Mouse (Mus musculus): ENCODE results near the gene Egfl8.
A peak's percentile ranks its signal among the peaks of the same experiment; 100 is the strongest.

Egfl8 gene

DNA sequence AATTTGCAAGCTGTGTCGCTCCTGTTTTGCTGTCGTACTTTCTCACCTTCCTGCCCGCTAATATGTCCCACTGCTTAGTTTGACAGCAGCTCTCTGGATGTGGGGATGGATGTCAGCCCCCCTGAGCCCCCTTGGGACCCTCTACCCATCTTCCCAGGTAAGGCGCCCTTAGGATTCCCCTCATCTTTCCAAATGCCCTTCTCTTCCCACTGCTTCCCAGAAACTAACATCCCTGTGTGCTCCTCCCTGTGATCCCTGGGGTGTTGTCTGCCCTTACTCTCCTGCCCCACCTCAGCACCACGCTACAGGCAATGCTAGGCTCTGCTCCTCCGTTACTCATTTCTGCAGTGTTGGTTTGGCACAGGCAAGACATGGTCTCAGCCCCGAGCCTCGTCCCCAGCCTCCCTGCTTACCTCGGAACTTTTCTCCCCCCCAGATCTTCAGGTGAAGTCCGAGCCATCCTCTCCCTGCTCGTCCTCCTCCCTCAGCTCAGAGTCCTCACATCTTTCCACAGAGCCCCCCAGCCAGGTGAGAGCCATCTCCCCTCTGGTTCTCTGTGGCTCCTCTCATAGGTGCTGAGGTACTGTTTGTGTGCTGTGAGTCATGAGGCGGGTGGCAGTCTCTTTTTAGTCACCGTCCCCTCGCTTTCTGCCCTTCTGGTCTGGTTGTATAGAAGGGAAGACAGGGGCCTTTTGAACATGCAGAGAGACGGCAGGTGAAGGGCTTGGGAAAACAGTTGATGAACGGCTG lies 32.5 kb upstream of the Egfl8 start:
- DNase-seq (ENCODE audit: low spot score): no peak

DNA sequence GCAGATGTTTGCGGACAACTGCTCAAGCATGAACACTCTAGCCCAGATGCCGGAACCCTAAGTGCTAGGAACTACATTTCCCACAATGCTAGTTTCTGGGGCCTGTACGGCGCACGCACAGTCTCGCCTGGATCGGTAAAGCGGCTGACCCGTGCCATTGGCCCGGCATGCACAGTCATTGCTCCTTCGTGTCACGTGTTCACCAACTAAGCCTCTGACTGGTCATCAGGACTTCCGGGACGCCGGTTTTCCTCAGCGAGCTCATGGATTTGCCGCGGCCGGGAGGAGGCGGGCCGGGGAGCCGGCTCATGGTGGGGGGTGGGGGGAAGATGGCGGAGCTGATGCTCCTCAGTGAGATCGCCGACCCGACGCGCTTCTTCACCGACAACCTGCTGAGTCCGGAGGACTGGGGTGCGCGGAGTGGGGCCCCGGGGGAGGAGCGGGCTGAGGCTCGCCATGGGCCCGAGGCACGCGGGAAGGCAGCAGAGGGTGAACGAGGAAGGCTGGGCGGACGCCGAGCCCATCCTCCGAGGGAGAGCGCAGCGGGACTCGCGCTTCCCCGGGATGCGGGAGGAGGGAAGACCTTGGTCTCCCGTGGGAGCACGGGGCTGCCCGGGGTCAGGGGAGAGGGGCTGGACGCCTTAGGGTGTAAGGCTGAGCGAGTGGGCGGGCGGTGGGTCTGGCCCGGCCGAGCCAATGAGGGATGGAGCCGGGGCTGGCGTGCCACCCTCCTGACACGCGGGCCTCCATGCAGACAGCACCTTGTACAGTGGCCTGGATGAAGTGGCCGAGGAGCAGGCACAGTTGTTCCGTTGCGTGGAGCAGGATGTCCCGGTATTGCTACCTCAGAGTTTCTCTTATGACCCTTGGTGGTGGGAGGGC lies 31.4 kb upstream of the Egfl8 start, which contains the start of gene Atf6b:
Gene Atf6b (plus strand): TSS at position 241 of the 882 bp plus-strand sequence.
- DNase-seq (ENCODE audit: low spot score): peak; percentile 66

DNA sequence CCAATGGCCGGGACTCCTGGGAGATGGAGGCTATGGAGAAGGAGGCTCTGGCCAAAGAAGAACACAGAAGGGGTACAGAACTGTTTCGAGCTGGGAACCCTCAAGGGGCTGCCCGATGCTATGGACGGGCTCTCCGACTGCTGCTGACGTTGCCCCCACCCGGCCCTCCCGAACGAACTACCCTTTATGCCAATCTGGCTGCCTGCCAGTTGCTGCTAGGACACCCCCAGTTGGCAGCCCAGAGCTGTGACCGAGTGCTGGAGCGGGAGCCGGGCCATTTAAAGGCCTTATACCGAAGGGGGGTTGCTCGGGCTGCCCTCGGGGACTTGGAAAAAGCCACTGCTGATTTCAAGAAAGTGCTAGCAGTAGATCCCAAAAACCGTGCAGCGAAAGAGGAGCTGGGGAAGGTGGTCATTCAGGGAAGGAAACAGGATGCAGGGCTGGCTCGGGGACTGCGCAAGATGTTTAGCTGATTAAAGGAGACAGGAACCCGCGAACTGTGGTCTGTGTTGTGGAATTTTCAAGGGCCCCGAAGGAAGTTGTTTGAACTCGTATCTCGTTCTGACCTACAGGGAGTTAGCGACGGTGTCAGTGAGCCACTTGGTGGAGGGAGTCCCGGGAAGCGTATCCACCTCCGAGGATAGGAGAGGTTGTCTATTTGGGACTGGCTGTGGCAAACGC lies 30.2 kb upstream of the Egfl8 start:
- DNase-seq (ENCODE audit: low spot score): no peak

DNA sequence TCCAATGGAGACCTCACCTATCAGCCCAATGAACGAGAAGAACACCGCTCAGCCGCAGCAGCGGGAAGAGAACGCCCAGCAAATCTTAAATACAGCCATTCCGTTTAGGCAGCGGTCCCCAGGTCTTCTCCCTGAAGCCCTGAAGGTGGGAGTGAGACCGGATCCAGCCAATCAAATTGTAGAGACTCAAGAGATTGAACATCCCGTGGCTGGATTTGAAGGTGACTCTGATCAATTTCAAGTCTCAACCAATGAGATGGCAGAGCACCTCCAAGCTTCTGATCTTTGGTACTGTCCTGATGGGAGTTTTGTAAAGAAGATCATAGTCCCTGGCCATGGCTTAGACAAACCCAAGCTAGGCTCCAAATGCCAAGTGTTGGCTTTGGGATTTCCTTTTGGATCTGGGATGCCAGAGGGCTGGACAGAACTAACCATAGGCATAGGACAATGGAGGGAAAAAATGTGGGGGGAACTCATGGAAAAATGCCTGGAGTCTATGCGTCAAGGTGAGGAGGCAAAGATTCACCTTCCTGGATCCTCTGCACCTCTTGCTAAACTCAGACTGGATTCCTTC lies 29.6 kb upstream of the Egfl8 start:
- DNase-seq (ENCODE audit: low spot score): no peak

DNA sequence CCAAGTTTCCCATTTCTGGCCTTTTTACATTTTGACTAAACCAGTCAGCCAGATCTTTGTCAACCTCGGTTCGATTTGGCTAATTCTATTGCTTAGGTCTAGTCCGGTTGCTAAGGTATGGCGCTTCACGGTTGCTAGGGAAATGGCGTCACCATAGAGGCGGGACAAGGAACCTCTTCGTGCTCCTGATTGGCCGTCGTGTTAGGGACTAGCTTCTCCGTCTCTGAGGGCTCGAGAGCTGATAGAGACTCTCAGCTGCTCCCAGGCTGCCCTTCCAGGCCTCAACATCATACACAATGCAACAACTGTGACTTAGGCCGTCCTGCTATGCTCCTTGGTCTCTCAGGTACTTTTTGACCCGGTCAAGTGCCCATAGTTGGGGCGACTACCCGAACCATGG lies 28.8 kb upstream of the Egfl8 start, which contains the start of gene Fkbpl:
Gene Fkbpl (plus strand): TSS at position 157 of the 400 bp plus-strand sequence.
- peak; percentile 90 for DNase-seq (ENCODE audit: low spot score)

DNA sequence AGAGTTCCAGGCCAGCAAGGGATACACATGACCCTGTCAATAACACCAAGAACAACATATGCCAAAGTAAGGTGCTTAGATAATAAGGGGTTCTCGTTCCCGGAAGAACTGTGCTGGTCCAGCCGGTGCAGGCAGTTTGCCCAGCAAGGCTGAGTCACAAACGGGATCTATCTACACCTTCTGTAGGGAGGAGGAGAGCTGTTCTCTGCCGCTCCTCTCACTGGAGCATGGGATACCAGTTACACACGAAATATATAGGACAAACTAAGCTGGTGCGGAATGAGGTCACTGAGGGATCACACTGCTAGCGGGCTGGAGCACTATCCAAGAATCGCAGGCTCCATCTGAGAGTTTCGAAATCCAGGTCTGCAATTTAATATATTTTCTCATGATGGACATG lies 28.2 kb upstream of the Egfl8 start:
- DNase-seq (ENCODE audit: low spot score): no peak

DNA sequence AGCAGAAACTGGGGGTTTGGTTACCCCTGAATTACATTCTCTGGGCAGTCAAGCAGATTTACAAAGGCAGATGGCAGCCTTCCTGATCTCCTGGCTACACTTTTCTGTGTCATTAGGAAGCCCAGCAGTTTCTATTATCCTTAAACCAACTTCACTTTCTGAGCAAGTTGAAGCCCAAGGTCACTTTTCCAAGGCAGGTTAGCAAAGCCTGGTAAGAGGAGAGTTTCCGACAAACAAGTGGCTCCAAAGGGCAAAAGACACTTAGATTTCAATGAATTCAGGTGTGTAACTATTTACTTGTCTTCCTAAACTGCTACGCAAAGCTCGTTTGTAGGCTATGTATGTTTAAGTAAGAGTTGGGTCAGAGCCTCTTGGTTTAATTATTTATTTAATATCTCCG lies 27.6 kb upstream of the Egfl8 start:
- DNase-seq (ENCODE audit: low spot score): no peak

DNA sequence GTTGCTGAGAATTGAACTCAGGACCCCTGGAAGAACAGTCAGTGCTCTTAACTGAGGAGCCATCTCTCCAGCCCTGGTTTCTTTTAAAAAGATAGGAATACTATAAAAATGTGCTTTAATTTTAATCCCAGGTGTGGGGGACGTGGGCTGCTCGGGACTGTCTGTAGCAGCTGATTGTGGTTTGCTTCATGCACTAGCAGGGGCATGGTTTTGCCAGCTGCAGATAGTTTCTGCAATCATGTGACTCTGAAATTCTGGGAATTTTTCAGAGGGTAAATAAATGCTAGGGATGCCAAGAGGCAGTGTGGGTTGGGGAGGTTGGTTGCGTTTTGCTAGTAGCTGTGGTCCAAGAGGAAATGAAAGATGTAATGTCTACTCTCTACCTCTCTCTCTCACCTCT lies 26.2 kb upstream of the Egfl8 start:
- no peak for DNase-seq (ENCODE audit: low spot score)

DNA sequence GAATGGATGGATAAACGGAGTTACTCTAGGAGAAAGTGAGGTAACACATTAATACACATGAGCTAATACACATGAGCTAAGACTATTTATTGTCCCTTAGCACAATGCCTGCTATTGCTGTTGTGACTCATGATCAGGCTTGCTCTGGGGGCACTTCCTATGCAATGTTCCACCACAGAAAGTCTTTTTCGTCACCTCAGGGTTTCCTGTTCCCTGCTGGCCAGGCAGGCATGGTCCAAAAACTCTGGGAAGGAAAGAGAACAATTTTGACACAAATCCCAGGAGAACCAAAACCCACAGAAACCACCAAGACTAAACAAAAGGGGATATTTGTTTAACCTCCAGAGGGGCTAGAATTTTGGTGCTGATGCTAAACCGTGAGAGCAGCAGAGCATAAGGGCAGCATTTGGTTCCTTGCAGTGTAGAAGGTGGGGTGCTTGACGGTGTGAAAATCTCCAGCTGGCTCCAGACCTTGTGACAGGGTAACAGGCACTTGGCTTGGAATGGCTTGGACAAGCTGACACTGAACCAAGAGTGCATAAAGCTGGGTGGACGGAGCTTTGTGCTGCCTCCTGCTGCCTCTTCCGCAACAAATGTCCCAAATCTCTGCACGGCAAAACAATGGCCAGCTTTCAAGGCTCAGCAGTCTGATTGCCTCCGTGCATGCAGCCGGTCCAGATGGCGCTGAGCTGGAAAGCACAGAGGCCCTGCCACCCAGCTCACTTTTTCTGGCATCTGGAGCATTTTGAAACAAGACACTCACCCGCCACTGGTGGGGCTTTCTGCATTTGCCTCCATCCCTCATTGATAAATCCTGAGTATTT lies 25.2 kb upstream of the Egfl8 start:
- DNase-seq (ENCODE audit: low spot score): no peak

DNA sequence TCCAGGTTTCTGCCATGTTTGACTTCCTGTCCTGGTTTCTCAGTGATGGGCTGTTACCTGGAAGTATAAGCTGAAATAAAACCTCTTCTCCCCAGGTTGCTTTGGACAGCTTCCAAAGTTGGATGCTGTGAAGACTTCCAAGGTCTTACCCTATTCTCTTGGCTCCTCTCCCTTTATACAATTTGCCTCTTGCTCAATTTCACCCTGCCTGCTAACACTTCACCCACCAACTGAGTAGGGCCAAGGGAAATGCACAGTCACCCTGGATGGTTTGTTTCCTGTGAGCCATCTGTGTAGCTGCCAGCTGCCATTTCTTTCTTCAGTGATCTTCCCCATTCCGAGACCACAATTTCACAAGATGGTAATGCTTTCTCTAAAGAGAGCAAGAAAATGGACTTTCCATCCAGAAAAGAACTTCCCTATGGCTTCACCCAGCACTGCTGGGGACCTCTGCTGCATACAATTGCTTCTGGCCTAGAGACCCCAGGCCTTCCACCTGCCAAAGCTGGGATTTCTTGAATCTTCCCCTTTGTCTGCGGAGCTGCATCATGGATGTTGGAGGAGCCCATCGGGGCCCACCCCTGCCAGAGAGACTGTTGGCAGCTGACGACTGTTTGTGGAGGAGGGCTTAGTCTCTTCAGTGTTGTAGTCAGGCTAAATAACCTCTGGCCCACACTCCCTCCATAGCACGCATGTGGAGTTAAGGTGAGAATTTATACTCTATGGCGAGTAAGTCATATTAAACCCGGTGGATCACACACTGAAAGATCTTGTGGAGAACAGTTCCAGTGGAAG lies 23.9 kb upstream of the Egfl8 start:
- DNase-seq (ENCODE audit: low spot score): no peak

DNA sequence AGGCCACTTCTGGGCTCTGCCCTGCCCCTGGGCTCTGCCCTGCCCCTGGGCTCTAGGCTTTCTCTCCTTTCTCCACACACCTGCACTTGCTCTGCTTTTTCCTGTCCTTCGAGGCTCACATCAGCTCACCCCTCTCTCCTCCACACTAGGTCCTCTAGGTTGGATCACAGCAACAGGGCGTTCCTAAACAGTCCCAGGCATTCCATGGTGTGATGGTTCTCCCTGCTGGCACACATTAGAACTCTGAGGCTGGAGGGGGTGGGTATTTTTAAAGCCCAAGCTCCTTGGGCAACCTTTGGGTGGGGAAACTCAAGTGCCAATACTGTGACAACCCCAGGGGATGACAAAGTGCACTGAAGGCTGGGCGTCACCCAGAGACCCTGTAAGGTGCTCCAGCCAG lies 21.7 kb upstream of the Egfl8 start:
- no peak for DNase-seq (ENCODE audit: low spot score)

DNA sequence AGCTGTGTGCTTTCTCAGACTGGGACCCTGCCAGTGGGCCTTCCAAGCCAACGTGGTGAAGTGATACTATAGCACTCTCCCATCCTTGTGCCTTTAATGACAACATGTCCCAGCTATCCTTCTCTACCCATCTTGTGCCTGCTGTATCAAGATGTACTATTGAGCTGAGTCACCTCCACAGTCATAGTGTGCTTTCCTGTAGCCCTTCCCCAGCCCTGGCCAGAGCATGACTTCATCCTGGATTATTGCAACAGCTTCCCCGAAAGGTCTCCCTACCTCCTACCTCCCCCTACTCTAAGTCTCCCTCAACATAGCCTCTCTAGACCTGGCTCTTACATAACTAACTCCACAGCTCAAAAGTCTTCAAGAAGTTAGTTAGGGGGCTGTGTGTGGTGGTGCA lies 19.9 kb upstream of the Egfl8 start:
- no peak for DNase-seq (ENCODE audit: low spot score)

DNA sequence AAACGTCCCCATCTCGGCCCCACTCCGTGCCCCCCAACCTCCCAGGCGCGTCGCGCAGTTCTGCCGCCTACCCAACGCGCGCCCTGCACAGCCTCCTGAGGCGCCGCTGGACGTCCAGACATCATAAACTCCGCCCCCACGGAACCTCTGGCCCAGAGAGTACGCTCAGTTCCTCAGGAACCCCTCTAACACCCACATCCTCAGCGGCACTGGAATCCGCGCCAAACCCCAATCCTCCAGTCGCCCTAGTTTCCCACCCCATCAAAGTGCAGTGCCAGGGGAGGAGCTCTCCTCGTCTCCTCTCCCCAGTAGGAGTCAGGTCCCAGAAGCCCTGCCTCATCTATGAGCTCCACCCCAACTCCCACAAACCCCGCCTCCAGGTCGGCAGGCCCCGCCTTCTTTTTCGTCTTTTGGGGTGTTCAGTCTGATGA lies 16.5 kb upstream of the Egfl8 start:
- peak; percentile 63 for DNase-seq (ENCODE audit: low spot score)

DNA sequence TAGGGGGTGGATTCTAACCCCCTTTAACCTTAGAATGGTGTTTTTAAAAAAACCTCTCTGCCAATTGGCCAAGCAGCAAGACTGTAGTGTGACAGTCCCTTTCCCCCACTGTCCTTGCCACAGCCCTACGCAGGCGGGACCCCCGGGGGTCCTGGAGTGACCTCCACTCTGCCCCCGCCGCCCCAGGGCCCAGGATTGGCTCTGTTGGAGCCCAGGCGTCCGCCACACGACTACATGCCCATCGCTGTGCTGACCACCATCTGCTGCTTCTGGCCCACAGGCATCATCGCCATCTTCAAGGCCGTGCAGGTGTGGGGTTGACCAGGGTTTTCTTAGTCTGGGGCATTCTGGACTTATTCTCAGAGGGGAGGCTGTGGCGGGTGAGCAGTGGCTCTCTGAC lies 15.9 kb upstream of the Egfl8 start:
- DNase-seq (ENCODE audit: low spot score): no peak

DNA sequence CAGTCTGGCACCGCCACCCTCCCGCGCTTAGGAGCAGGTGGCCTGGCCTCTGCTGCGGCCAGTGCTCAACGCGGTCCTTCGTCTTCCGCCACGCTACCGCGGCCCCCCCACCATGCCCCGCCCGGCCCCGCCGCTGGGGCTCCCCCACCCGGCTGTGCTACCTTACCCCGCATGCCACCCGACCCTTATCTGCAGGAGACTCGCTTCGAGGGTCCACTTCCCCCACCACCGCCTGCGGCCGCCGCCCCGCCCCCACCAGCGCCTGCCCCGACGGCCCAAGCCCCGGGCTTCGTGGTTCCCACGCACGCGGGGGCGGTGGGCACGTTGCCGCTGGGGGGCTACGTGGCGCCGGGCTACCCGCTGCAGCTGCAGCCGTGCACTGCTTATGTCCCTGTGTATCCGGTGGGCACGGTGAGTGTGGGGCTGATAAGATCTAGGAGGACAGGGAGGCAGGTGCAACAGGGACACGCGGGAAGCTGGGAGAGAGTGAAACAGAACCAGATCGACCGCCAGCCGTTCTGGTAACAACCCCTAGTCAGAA lies 15.1 kb upstream of the Egfl8 start:
- DNase-seq (ENCODE audit: low spot score): no peak

DNA sequence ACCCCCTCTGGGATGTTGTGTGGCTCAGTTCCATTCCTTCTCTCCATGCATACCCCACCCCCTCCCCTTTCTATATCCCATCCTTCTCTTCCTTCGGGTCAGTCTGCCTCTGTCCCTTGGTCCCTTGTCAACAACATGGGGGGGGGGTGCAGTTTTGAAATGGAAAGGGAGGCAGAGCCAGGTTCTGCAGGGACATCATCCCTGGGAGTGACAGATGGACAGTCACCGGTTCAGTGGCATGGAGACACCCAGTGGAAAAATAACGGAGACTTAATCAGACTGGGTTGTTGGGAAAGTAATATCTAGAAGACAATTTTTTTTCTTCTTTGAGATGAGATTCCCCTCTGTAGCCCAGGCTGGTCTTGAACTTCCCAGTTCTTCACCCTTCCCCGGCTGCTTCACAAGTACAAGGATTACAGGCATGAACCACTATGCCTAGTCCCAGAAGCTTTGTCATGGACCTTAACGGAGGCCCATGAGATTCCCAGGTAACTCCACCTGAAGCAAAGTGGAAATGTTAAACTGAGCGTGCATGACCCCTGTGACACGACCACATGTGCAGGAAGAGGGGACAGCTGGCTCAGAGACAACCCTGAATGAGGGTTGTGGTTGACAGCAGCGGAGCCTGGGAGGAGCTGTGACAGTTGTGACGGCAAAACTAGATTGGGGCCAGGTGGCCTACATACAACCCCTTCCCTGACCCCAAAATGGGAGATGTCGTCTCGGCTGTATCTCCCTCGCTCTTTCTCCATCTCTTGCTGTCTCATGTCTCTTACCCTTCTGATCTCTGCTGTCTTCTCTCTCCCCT lies 14.2 kb upstream of the Egfl8 start:
- DNase-seq (ENCODE audit: low spot score): no peak

DNA sequence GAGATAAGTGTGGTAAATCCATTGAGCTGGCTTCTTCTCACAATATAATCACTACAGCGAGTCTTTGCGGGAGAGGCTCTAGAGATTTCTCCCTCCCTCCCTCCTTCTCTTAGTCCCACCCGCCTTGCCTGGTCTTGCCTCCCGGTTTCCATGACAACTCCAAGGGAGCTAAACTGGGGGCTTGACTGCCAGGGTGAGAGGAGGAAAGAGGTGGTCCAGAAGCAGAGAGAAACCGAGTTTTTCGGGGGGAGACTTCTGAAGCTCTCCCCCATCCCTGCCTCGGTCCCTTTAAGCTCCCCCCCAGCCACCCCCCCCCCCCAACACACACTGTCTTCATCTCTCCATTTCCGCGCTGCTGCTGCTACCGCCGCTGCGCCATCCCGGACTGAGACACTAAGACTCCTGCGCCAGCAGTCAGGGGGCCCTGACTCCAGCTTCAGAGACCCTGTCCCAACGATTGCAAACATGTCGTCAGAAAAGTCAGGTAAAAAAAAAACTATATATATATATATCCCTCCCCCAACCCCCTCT lies 13.5 kb upstream of the Egfl8 start, which contains the start of gene Prrt1:
Gene Prrt1 (plus strand): TSS at position 313 of the 531 bp plus-strand sequence.
- DNase-seq (ENCODE audit: low spot score): no peak

DNA sequence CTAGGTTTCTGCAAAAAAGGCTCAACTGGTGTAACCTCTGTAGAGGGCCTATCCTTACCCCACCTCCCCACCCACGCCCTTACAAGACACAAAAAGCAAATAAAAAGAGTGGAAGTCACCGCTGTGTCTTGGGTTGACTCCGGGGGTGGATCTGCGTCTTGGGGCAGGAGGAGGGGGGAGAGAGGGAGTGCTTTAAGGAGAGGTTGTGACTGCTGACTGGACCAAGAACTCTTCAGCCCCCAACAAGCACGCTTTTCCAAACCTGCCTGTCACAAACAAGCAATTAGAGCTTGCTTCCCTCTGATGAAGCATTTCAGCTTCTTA lies 12.8 kb upstream of the Egfl8 start:
- no peak for DNase-seq (ENCODE audit: low spot score)
